Mouse (Mus musculus) embryonic fibroblast, embryonic 13.5 days (primary cell): ENCODE measurements around the gene Gsdme.

Experiments
- CTCF ChIP-seq: IDR thresholded peaks from 2 replicates; pipeline ENCODE4 v1.5.1; 2011; ENCODE audit warnings: mild to moderate bottlenecking, control low read depth, low read length, moderate library complexity, borderline replicate concordance; ENCODE audit not compliant: insufficient read depth
- POLR2A ChIP-seq: IDR thresholded peaks from 2 replicates; pipeline ENCODE4 v1.6.1; 2011; ENCODE audit warnings: low read depth, mild to moderate bottlenecking, control low read depth, low read length, moderate library complexity

DNA sequence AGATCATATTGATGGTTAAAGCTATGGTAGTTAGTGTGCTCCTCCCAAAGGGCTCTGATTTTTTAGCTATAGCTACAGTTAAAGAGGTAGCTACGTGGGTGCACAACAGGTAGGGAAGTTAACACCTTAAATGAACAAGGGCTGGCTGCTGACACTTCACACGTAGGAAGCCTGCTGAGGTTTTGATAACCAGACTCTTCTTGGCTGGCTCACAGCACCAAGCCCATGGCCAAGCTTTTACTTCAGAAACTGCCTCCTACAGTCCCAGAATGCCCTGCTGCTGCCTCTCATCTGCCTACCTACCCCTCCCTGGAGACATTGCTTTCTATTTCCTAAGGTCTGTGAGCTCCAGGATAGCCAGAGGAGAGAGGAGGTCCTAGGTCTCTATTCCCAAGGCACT, 25.7 kb downstream of the Gsdme start:
- TF ChIP-seq POLR2A (no peak), CTCF (no peak)
